Mouse (Mus musculus): ENCODE results near the gene Cfap43.

Cfap43 gene

GRCm38 (mm10) chr19:47698266-47698665 lies 220.8 kb downstream of the Cfap43 start:
- no peak for DNase-seq

- DNase-seq, result no peak
Measured at GRCm38 (mm10) chr19:47697067-47697466, 222.0 kb downstream of the Cfap43 start.

- no peak for DNase-seq
Measured at GRCm38 (mm10) chr19:47696411-47696810, 222.7 kb downstream of the Cfap43 start.

- no peak for DNase-seq
Measured at GRCm38 (mm10) chr19:47695725-47696124, 223.4 kb downstream of the Cfap43 start.

- DNase-seq, result no peak
Measured at GRCm38 (mm10) chr19:47691994-47692393, 227.1 kb downstream of the Cfap43 start, which contains the start of gene Col17a1. TSS of gene Col17a1 (minus strand) at chr19:47692094.

- DNase-seq, result no peak
Measured at GRCm38 (mm10) chr19:47689592-47689991, 229.5 kb downstream of the Cfap43 start.

Measured in thymus, postnatal 14 days (tissue).